Comparison of ENCODE assay signal across 15 mouse cellular contexts in the genomic region with DNA sequence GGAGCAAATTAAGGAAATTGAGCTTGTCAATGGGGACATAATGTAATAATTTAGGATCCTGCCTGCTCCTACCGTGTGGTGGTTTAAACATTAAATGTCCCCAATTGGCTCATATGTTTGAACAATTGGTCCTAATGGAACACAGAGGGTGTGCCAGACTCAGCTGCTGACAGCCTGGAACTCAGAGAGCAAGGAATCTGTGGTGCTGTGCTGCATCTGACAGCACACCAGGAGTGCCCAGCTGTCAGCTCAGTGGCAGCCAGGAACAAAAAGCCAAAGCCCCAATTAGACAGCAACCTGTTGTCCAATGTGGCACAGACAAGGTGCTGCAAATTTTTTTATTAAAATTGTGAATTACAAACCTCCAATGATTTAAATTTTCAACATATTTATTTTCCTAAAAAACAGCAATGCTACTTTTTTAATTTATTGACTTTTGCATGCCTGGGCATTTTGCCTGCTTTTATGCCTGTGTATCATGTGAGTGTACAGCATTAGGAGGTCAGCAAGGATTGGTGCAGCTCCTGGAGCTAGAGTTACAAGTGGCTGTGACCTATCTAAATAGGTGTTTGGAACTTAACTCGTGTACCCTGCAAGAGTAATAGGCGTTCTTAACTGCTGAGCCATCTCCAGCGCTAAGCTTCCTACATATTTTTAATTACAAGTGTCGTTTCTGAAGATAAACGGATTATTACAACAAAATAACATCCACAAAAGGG.
DNase-seq lines count a peak whose midpoint lies in the region; ATAC-seq lines count a peak whose summit lies in the region.
"Had no signal": no experiment of that assay in that cellular context is flagged by ENCODE, and none has a peak within 500 bp of the region (broad histone marks: within the 10 kb centered on the region; RNA-seq: fewer than 3 reads in every experiment).

No protein-coding gene starts in this region.

- no peak overlapping the region for H3K9ac ChIP-seq in forebrain, embryonic 16.5 days (replicated peaks; ENCODE audit: low read depth, low read length)
- no peak overlapping the region for H3K9ac ChIP-seq in neural tube, embryonic 14.5 days (replicated peaks; ENCODE audit: low read depth, low read length)
- H3K9ac ChIP-seq: liver, embryonic 15.5 days had no signal

- no peak overlapping the region for H3K4me3 ChIP-seq in forebrain, embryonic 16.5 days (replicated peaks; ENCODE audit: low read length)
- H3K4me3 ChIP-seq in neural tube, embryonic 14.5 days (ENCODE audit: low read depth, low read length), result no peak overlapping the region
- H3K4me3 ChIP-seq: liver, embryonic 15.5 days; megakaryocyte, embryonic 14.5 days had no signal

- peak; percentile 59 for DNase-seq in left cerebral cortex, postnatal 4 days
- DNase-seq in left cerebral cortex, postnatal 25 days (ENCODE audit: low spot score in 2 of 2), result no peak
- DNase-seq in layer of hippocampus, adult 9-11 months, result peak; percentile 47
- DNase-seq in gastrocnemius, postnatal 14 days, result no peak
- no peak for DNase-seq in urinary bladder, postnatal 36 days (ENCODE audit: low spot score in 2 of 2)
- DNase-seq: adrenal gland, adult 8-10 months; cerebellum, adult 8-10 months; gastrocnemius, postnatal 10 days; kidney, adult 2 months; spleen, adult 18-20 months had no signal

- H3K9me3 ChIP-seq in forebrain, embryonic 16.5 days (ENCODE audit: control insufficient read depth, low read length), result no peaks in the 10 kb centered on the region
- no peaks in the 10 kb centered on the region for H3K9me3 ChIP-seq in neural tube, embryonic 14.5 days (ENCODE audit: control insufficient read depth, low read length)
- H3K9me3 ChIP-seq: liver, embryonic 15.5 days; megakaryocyte, embryonic 14.5 days had no signal

- intact Hi-C loops in left cerebral cortex, postnatal 4 days (cut with DNase I), result no loop called here
- intact Hi-C loops in left cerebral cortex, postnatal 25 days (cut with DNase I), result no loop called here
- intact Hi-C loops in gastrocnemius, postnatal 14 days (cut with DNase I; ENCODE audit: low total_unique reads), result no loop called here

- no peaks in the 10 kb centered on the region for H3K27me3 ChIP-seq in forebrain, embryonic 16.5 days (replicated peaks; ENCODE audit: control insufficient read depth, insufficient read depth, low read length)
- H3K27me3 ChIP-seq in neural tube, embryonic 14.5 days (ENCODE audit: control insufficient read depth, insufficient read depth, low read length), result no peaks in the 10 kb centered on the region
- H3K27me3 ChIP-seq: liver, embryonic 15.5 days; megakaryocyte, embryonic 14.5 days had no signal

- 57% methylated on average over 6 of the region's 6 CpGs for WGBS in forebrain, embryonic 16.5 days
- 62% methylated on average over 6 of the region's 6 CpGs for WGBS in neural tube, embryonic 14.5 days

- ATAC-seq in forebrain, embryonic 16.5 days, result peak; percentile 96
- ATAC-seq in neural tube, embryonic 14.5 days (ENCODE audit: low read depth), result peak; percentile 95
- ATAC-seq: Patski had no signal

- no peaks in the 10 kb centered on the region for H3K36me3 ChIP-seq in forebrain, embryonic 16.5 days (ENCODE audit: control insufficient read depth, insufficient read depth)
- H3K36me3 ChIP-seq in neural tube, embryonic 14.5 days (ENCODE audit: control insufficient read depth, insufficient read depth, low read length), result no peaks in the 10 kb centered on the region
- H3K36me3 ChIP-seq: liver, embryonic 15.5 days had no signal

- no peak overlapping the region for H3K27ac ChIP-seq in forebrain, embryonic 16.5 days (ENCODE audit: low read length)
- no peak overlapping the region for H3K27ac ChIP-seq in neural tube, embryonic 14.5 days (ENCODE audit: low read depth, low read length)
- H3K27ac ChIP-seq: liver, embryonic 15.5 days had no signal

- H3K4me1 ChIP-seq in forebrain, embryonic 16.5 days (replicated peaks; ENCODE audit: control insufficient read depth, insufficient read depth, low read length), result peaks cover 7% of the 10 kb centered on the region
- no peaks in the 10 kb centered on the region for H3K4me1 ChIP-seq in neural tube, embryonic 14.5 days (ENCODE audit: control insufficient read depth, insufficient read depth, low read length)
- H3K4me1 ChIP-seq: liver, embryonic 15.5 days; megakaryocyte, embryonic 14.5 days had no signal

- no peak overlapping the region for H3K4me2 ChIP-seq in forebrain, embryonic 16.5 days (ENCODE audit: low read length)
- H3K4me2 ChIP-seq in neural tube, embryonic 14.5 days (ENCODE audit: low read depth, low read length), result no peak overlapping the region
- H3K4me2 ChIP-seq: liver, embryonic 15.5 days had no signal

Comparison
In these comparisons a context has a peak if more than half of its experiments do, and no peak if none do; other contexts are left out.
1. DNase-seq: peak in left cerebral cortex, postnatal 4 days (single experiment) and layer of hippocampus, adult 9-11 months (single experiment); none in left cerebral cortex, postnatal 25 days (0 of 2), gastrocnemius, postnatal 14 days (single experiment) and urinary bladder, postnatal 36 days (0 of 2).